Mouse (Mus musculus): ENCODE measurements around the gene Rag1. TPM values are rescaled to one million over a fixed set of nuclear protein-coding genes. Genes with fewer than 3 reads are reported as not detected.

The Rag1 gene
- polyA plus RNA-seq, 1 experiment from 2014 or later, result 0.84 TPM

GRCm38 (mm10) chr2:101624011-101624410 lies 25.3 kb downstream of the Rag1 start:
- H3K27ac ChIP-seq (ENCODE audit: low read length), result no peak overlapping the region
- ATAC-seq (ENCODE audit: low read depth), result no peak
- H3K9ac ChIP-seq (ENCODE audit: low read depth, low read length), result no peak overlapping the region
- H3K4me1 ChIP-seq (ENCODE audit: control insufficient read depth, low read depth, low read length), result no peaks in the 10 kb centered on the region; the same call in 1 of the 2 replicates
- H3K9me3 ChIP-seq (replicated peaks; ENCODE audit: control insufficient read depth, low read length), result no peaks in the 10 kb centered on the region
- no peaks in the 10 kb centered on the region for H3K36me3 ChIP-seq (ENCODE audit: control insufficient read depth, insufficient read depth)
- no peak overlapping the region for H3K4me2 ChIP-seq (ENCODE audit: low read depth, low read length)
- H3K27me3 ChIP-seq (ENCODE audit: control insufficient read depth, insufficient read depth, low read depth, low read length), result no peaks in the 10 kb centered on the region
- no peak overlapping the region for H3K4me3 ChIP-seq (ENCODE audit: low read depth, low read length)
- 44% methylated on average over 2 of the region's 2 CpGs for WGBS (ENCODE audit: insufficient replicate concordance)

GRCm38 (mm10) chr2:101623042-101623441 lies 26.3 kb downstream of the Rag1 start:
- 61% methylated on average over 2 of the region's 2 CpGs for WGBS (ENCODE audit: insufficient replicate concordance)
- Histone ChIP-seq H3K4me2 (ENCODE audit: low read depth, low read length) (no peak overlapping the region), H3K27me3 (ENCODE audit: control insufficient read depth, insufficient read depth, low read depth, low read length) (no peaks in the 10 kb centered on the region), H3K9me3 (replicated peaks; ENCODE audit: control insufficient read depth, low read length) (no peaks in the 10 kb centered on the region), H3K4me1 (ENCODE audit: control insufficient read depth, low read depth, low read length) (no peaks in the 10 kb centered on the region), H3K9ac (ENCODE audit: low read depth, low read length) (no peak overlapping the region), H3K4me3 (ENCODE audit: low read depth, low read length) (no peak overlapping the region), H3K27ac (ENCODE audit: low read length) (no peak overlapping the region), H3K36me3 (ENCODE audit: control insufficient read depth, insufficient read depth) (no peaks in the 10 kb centered on the region)
- no peak for ATAC-seq (ENCODE audit: low read depth)

- 25% methylated on average over 7 of the region's 7 CpGs for whole genome bisulfite sequencing (ENCODE audit: insufficient replicate concordance)
- no peak for ATAC-seq (ENCODE audit: low read depth)
- no peak overlapping the region for H3K4me3 ChIP-seq (ENCODE audit: low read depth, low read length)
- no peaks in the 10 kb centered on the region for H3K27me3 ChIP-seq (ENCODE audit: control insufficient read depth, insufficient read depth, low read depth, low read length)
- no peak overlapping the region for H3K27ac ChIP-seq (ENCODE audit: low read length)
- H3K4me2 ChIP-seq (ENCODE audit: low read depth, low read length), result no peak overlapping the region
- H3K4me1 ChIP-seq (ENCODE audit: control insufficient read depth, low read depth, low read length), result no peaks in the 10 kb centered on the region
- no peak overlapping the region for H3K9ac ChIP-seq (ENCODE audit: low read depth, low read length)
- no peaks in the 10 kb centered on the region for H3K36me3 ChIP-seq (ENCODE audit: control insufficient read depth, insufficient read depth)
- no peaks in the 10 kb centered on the region for H3K9me3 ChIP-seq (replicated peaks; ENCODE audit: control insufficient read depth, low read length)
Measured at GRCm38 (mm10) chr2:101621611-101622010, 27.7 kb downstream of the Rag1 start.

GRCm38 (mm10) chr2:101620899-101621298 lies 28.4 kb downstream of the Rag1 start:
- Histone ChIP-seq H3K27ac (ENCODE audit: low read length) (no peak overlapping the region), H3K4me1 (ENCODE audit: control insufficient read depth, low read depth, low read length) (no peaks in the 10 kb centered on the region)
- whole genome bisulfite sequencing (ENCODE audit: insufficient replicate concordance), result 45% methylated on average over 3 of the region's 3 CpGs

GRCm38 (mm10) chr2:101618373-101618772 lies 30.9 kb downstream of the Rag1 start:
- H3K4me1 ChIP-seq (ENCODE audit: control insufficient read depth, low read depth, low read length), result no peaks in the 10 kb centered on the region
- H3K4me3 ChIP-seq (ENCODE audit: low read depth, low read length), result no peak overlapping the region
- no peaks in the 10 kb centered on the region for H3K27me3 ChIP-seq (ENCODE audit: control insufficient read depth, insufficient read depth, low read depth, low read length)
- H3K27ac ChIP-seq (ENCODE audit: low read length), result no peak overlapping the region
- H3K36me3 ChIP-seq (ENCODE audit: control insufficient read depth, insufficient read depth), result no peaks in the 10 kb centered on the region
- no peak overlapping the region for H3K9ac ChIP-seq (ENCODE audit: low read depth, low read length)
- WGBS (ENCODE audit: insufficient replicate concordance), result 42% methylated on average over 4 of the region's 4 CpGs
- no peak for ATAC-seq (ENCODE audit: low read depth)
- no peaks in the 10 kb centered on the region for H3K9me3 ChIP-seq (replicated peaks; ENCODE audit: control insufficient read depth, low read length)
- H3K4me2 ChIP-seq (ENCODE audit: low read depth, low read length), result no peak overlapping the region

More at GRCm38 (mm10) chr2:101620899-101621298, 28.4 kb downstream of the Rag1 start:
- no peaks in the 10 kb centered on the region for H3K9me3 ChIP-seq (replicated peaks; ENCODE audit: control insufficient read depth, low read length)
- no peak overlapping the region for H3K9ac ChIP-seq (ENCODE audit: low read depth, low read length)
- H3K27me3 ChIP-seq (ENCODE audit: control insufficient read depth, insufficient read depth, low read depth, low read length), result no peaks in the 10 kb centered on the region
- H3K4me2 ChIP-seq (ENCODE audit: low read depth, low read length), result no peak overlapping the region
- no peaks in the 10 kb centered on the region for H3K36me3 ChIP-seq (ENCODE audit: control insufficient read depth, insufficient read depth)
- no peak overlapping the region for H3K4me3 ChIP-seq (ENCODE audit: low read depth, low read length)
- no peak for ATAC-seq (ENCODE audit: low read depth)

- 48% methylated on average over 10 of the region's 10 CpGs for WGBS (ENCODE audit: insufficient replicate concordance)
- no peak for ATAC-seq (ENCODE audit: low read depth)
- no peak overlapping the region for H3K27ac ChIP-seq (ENCODE audit: low read length)
Measured at GRCm38 (mm10) chr2:101615464-101616305, 33.6 kb downstream of the Rag1 start.

GRCm38 (mm10) chr2:101610861-101611260 lies 38.4 kb downstream of the Rag1 start:
- WGBS (ENCODE audit: insufficient replicate concordance), result 65% methylated on average over 3 of the region's 3 CpGs
- no peak for ATAC-seq (ENCODE audit: low read depth)
- no peaks in the 10 kb centered on the region for H3K36me3 ChIP-seq (ENCODE audit: control insufficient read depth, insufficient read depth)
- no peaks in the 10 kb centered on the region for H3K9me3 ChIP-seq (replicated peaks; ENCODE audit: control insufficient read depth, low read length)
- H3K27me3 ChIP-seq (ENCODE audit: control insufficient read depth, insufficient read depth, low read depth, low read length), result no peaks in the 10 kb centered on the region
- no peak overlapping the region for H3K9ac ChIP-seq (ENCODE audit: low read depth, low read length)
- H3K4me3 ChIP-seq (ENCODE audit: low read depth, low read length), result no peak overlapping the region
- no peaks in the 10 kb centered on the region for H3K4me1 ChIP-seq (ENCODE audit: control insufficient read depth, low read depth, low read length)
- H3K27ac ChIP-seq (ENCODE audit: low read length), result no peak overlapping the region
- H3K4me2 ChIP-seq (ENCODE audit: low read depth, low read length), result no peak overlapping the region

More at GRCm38 (mm10) chr2:101615464-101616305, 33.6 kb downstream of the Rag1 start:
- no peak overlapping the region for H3K4me2 ChIP-seq (ENCODE audit: low read depth, low read length)
- no peaks in the 10 kb centered on the region for H3K36me3 ChIP-seq (ENCODE audit: control insufficient read depth, insufficient read depth)
- no peaks in the 10 kb centered on the region for H3K9me3 ChIP-seq (replicated peaks; ENCODE audit: control insufficient read depth, low read length)
- no peak overlapping the region for H3K9ac ChIP-seq (ENCODE audit: low read depth, low read length)
- H3K27me3 ChIP-seq (ENCODE audit: control insufficient read depth, insufficient read depth, low read depth, low read length), result no peaks in the 10 kb centered on the region
- no peaks in the 10 kb centered on the region for H3K4me1 ChIP-seq (ENCODE audit: control insufficient read depth, low read depth, low read length)
- H3K4me3 ChIP-seq (ENCODE audit: low read depth, low read length), result no peak overlapping the region

GRCm38 (mm10) chr2:101608232-101608894 lies 40.9 kb downstream of the Rag1 start:
- Histone ChIP-seq H3K4me3 (ENCODE audit: low read depth, low read length) (no peak overlapping the region), H3K4me2 (ENCODE audit: low read depth, low read length) (no peak overlapping the region), H3K27ac (ENCODE audit: low read length) (no peak overlapping the region), H3K27me3 (ENCODE audit: control insufficient read depth, insufficient read depth, low read depth, low read length) (no peaks in the 10 kb centered on the region), H3K36me3 (ENCODE audit: control insufficient read depth, insufficient read depth) (no peaks in the 10 kb centered on the region), H3K9ac (ENCODE audit: low read depth, low read length) (no peak overlapping the region), H3K4me1 (ENCODE audit: control insufficient read depth, low read depth, low read length) (no peaks in the 10 kb centered on the region), H3K9me3 (replicated peaks; ENCODE audit: control insufficient read depth, low read length) (no peaks in the 10 kb centered on the region)
- peak; percentile 24; the same call in 1 of the 2 replicates for ATAC-seq (ENCODE audit: low read depth)
- WGBS (ENCODE audit: insufficient replicate concordance), result 60% methylated on average over 7 of the region's 7 CpGs

GRCm38 (mm10) chr2:101603099-101603498 lies 46.2 kb downstream of the Rag1 start:
- Histone ChIP-seq H3K4me1 (ENCODE audit: control insufficient read depth, low read depth, low read length) (no peaks in the 10 kb centered on the region), H3K27me3 (ENCODE audit: control insufficient read depth, insufficient read depth, low read depth, low read length) (no peaks in the 10 kb centered on the region), H3K9me3 (replicated peaks; ENCODE audit: control insufficient read depth, low read length) (no peaks in the 10 kb centered on the region), H3K4me2 (ENCODE audit: low read depth, low read length) (no peak overlapping the region), H3K36me3 (ENCODE audit: control insufficient read depth, insufficient read depth) (no peaks in the 10 kb centered on the region), H3K27ac (ENCODE audit: low read length) (no peak overlapping the region), H3K4me3 (ENCODE audit: low read depth, low read length) (no peak overlapping the region), H3K9ac (ENCODE audit: low read depth, low read length) (no peak overlapping the region)
- no peak for ATAC-seq (ENCODE audit: low read depth)
- WGBS (ENCODE audit: insufficient replicate concordance), result 51% methylated on average over 1 of the region's 1 CpGs
